Mouse (Mus musculus) liver, adult (tissue): ENCODE data around the gene Acp7.

Source experiments
- GATA4 ChIP-seq: IDR thresholded peaks from 2 replicates; pipeline ENCODE4 v1.6.1; 2014; ENCODE audit warnings: mild to moderate bottlenecking, low read length; ENCODE audit not compliant: insufficient replicate concordance

Acp7 gene

GRCm38 (mm10) chr7:28568253-28568652, 62.9 kb downstream of the Acp7 start:
- no peak for TF ChIP-seq GATA4

GRCm38 (mm10) chr7:28567539-28567938, 63.6 kb downstream of the Acp7 start:
- TF ChIP-seq GATA4 = no peak

DNA sequence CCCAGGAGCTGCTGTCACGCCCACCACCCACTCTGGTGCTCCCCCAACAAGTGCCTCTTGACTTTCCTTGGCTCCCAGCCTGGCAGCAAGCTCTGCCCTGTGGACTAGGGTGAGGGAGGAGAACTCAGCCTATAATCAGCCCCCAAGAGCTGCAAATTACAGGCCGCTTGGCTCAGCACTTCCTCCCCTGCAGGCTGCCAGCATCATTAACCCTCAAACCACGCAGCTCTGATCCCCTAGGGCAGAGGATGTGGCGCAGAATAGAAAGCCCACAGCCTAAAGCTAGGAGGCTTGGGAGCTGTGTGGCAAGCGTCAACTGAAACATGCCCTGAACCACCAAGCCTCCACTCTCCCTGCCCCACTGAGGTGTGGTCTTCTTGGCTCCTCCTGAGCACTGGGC, 65.7 kb downstream of the Acp7 start:
- no peak for TF ChIP-seq GATA4

DNA sequence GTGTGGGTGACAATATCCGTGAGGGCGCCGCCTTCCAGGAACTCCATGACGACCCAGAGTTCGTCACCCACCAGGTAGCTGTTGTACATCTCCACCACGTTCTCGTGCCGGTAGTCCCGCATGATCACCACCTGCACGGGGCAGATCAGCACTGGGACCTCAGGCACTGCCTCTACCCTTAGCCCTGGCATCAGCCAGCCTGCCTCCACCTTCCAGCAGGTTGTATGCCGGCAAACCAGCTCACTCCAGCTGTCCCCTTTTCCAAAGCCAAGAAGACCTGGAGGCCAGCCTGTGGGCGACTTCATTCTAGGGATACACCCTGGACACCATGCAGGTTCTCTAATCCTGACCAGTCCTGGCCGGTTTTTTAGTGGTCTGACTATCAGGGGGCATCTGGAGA, 68.2 kb downstream of the Acp7 start:
- TF ChIP-seq GATA4 = no peak

- no peak for TF ChIP-seq GATA4
These were observed 68.8 kb downstream of the Acp7 start for GRCm38 (mm10) chr7:28562371-28562770.

DNA sequence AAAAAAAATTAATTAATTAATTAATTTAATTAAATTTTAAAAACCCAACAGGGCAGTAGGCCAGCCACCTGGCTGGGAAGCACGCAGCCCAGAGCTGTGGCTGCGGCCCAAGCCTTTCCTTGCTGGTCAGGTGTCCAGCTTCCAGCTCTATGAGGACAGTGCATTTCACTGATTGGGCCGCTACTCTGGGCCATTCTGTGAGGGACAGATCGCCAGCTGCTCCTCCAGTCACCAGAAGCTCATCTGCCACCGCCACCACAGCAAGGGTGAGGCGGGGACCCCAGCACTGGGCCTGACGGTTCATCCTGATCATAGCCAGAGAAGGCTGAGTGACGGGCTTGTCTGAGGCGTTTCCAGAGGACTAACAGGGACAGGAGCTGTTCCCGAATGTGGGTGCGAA, 69.2 kb downstream of the Acp7 start:
- TF ChIP-seq GATA4 = no peak

- no peak for TF ChIP-seq GATA4
These were observed 70.3 kb downstream of the Acp7 start for GRCm38 (mm10) chr7:28560856-28561255.

GRCm38 (mm10) chr7:28558486-28558885, 72.6 kb downstream of the Acp7 start:
- no peak for TF ChIP-seq GATA4

GRCm38 (mm10) chr7:28557708-28558107, 73.4 kb downstream of the Acp7 start:
- no peak for TF ChIP-seq GATA4
